Mouse (Mus musculus) spleen, postnatal 10 days (tissue): Measurements from ENCODE around the gene Insl6.

ENCODE experiments used
- DNase-seq, 2 experiments: peaks; one replicate each; pipeline ENCODE4 v3.0.0; 2021 to 2022; ENCODE audit warnings: low spot score in 2 of 2

The Insl6 gene

GRCm38 (mm10) chr19:29287863-29288262, 37.3 kb downstream of the Insl6 start:
- no peak for DNase-seq

- DNase-seq: no peak
Observed at GRCm38 (mm10) chr19:29285451-29285869, 39.7 kb downstream of the Insl6 start.

GRCm38 (mm10) chr19:29278944-29279587, 46.1 kb downstream of the Insl6 start:
- DNase-seq: no peak

GRCm38 (mm10) chr19:29276414-29276813, 48.7 kb downstream of the Insl6 start:
- DNase-seq: no peak

- no peak for DNase-seq
Observed at GRCm38 (mm10) chr19:29272011-29272809, 52.9 kb downstream of the Insl6 start.
